Mouse (Mus musculus) midbrain, embryonic 10.5 days (tissue): ENCODE measurements at regions not wholly inside any gene's neighbourhood (a gene's known extent, or its start where the extent isn't known, plus 50 kb on each side); places are given as distances from the start of the nearest gene placed in this dataset.
A peak's percentile ranks its signal among the peaks of the same experiment; 100 is the strongest.

Source experiments
- DNase-seq: peaks from one replicate; pipeline ENCODE4 v3.0.0-alpha.2; 2017; ENCODE audit warnings: low spot score
- H3K27ac ChIP-seq: fragments of 300-500 bp; sonication (generic); replicated peaks from 2 replicates; pipeline ENCODE4 v1.5.1; 2016; ENCODE audit warnings: mild to moderate bottlenecking
- H3K27me3 ChIP-seq: fragments of 300-500 bp; sonication (generic); 2 replicates; pipeline ENCODE4 v1.6.1; 2016; ENCODE audit warnings: low read depth, mild to moderate bottlenecking; ENCODE audit not compliant: poor library complexity, severe bottlenecking
- H3K36me3 ChIP-seq: fragments of 300-500 bp; sonication (generic); 2 replicates; pipeline ENCODE4 v1.6.1; 2016; ENCODE audit warnings: mild to moderate bottlenecking, moderate library complexity
- H3K4me1 ChIP-seq: fragments of 300-500 bp; sonication (generic); 2 replicates; pipeline ENCODE4 v1.6.1; 2016
- H3K4me3 ChIP-seq: fragments of 300-500 bp; sonication (generic); 2 replicates; pipeline ENCODE4 v1.5.1; 2016; ENCODE audit warnings: mild to moderate bottlenecking, moderate library complexity
- H3K9me3 ChIP-seq: fragments of 300-500 bp; sonication (generic); replicated peaks from 2 replicates; pipeline ENCODE4 v1.6.1; 2016; ENCODE audit warnings: mild to moderate bottlenecking
- WGBS: fragments of 180-500 bp; shearing (Covaris S2); methylation state at CpG from one replicate; pipeline ENCODE4 v1.1.7; 2016; 5-methylcytosine and 5-hydroxymethylcytosine counted together

DNA sequence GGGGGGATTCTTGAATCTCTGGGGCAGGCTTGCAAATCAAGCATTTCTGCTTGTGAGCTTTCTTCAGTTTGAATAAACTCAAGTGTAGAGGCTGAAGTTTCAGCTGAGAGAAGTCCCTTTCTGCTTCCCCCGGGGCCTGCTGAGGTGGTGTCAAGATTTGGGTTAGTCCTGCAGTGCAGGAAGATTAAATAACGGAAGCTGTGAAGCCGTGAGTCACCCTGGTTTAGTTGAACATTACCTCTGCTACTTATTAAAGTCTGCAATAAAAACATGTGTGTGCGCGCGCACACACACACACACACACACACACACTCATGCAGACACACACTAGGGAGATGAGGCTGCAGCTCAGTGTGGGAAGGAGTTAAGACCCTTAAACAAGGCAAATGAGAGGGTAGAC, 556.7 kb downstream of the Rnf144a start:
- Histone ChIP-seq H3K4me3 (no peak overlapping the region), H3K36me3 (no peaks in the 10 kb centered on the region), H3K4me1 (no peaks in the 10 kb centered on the region), H3K9me3 (no peaks in the 10 kb centered on the region), H3K27ac (no peak overlapping the region), H3K27me3 (no peaks in the 10 kb centered on the region)
- no peak for DNase-seq
- WGBS = 87% methylated on average over 6 of the region's 6 CpGs

DNA sequence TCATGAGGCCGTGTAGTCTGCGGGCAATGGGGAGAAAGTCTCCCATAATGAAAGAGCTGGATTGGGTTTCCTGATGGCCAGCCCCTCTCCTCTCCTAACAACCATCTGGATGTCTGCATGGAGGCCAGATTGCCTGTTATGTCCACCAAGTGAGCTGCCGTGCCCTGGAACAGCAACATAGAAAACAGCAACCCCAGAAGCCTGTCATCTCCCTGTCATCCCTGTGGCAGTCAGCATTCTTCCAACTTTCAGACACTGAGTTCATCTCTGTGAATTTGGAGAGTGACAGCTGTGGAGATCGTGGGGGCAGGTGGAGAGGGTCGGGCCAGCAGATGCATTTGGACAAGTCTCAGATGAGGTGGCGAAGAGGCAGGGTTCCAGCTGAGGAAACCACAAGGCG, 585.0 kb downstream of the Rnf144a start:
- Histone ChIP-seq H3K36me3 (no peaks in the 10 kb centered on the region), H3K27me3 (no peaks in the 10 kb centered on the region), H3K4me1 (peaks cover 16% of the 10 kb centered on the region), H3K27ac (no peak overlapping the region), H3K4me3 (no peak overlapping the region), H3K9me3 (no peaks in the 10 kb centered on the region)
- WGBS = 77% methylated on average over 7 of the region's 7 CpGs
- no peak for DNase-seq

- peaks cover 16% of the 10 kb centered on the region for H3K4me1 ChIP-seq
- WGBS = 89% methylated on average over 2 of the region's 2 CpGs
- no peak overlapping the region for H3K27ac ChIP-seq
- DNase-seq = no peak
- no peaks in the 10 kb centered on the region for H3K36me3 ChIP-seq
- H3K9me3 ChIP-seq = no peaks in the 10 kb centered on the region
- H3K27me3 ChIP-seq = no peaks in the 10 kb centered on the region
- no peak overlapping the region for H3K4me3 ChIP-seq
Measured at GRCm38 (mm10) chr12:25827961-25828360, 587.1 kb downstream of the Rnf144a start.

GRCm38 (mm10) chr12:25826928-25827327, 588.1 kb downstream of the Rnf144a start:
- Histone ChIP-seq H3K9me3 (no peaks in the 10 kb centered on the region), H3K36me3 (no peaks in the 10 kb centered on the region), H3K27ac (peak overlapping the region; percentile 74), H3K27me3 (no peaks in the 10 kb centered on the region), H3K4me3 (no peak overlapping the region), H3K4me1 (peaks cover 16% of the 10 kb centered on the region)
- DNase-seq = no peak
- 23% methylated on average over 3 of the region's 3 CpGs for WGBS

DNA sequence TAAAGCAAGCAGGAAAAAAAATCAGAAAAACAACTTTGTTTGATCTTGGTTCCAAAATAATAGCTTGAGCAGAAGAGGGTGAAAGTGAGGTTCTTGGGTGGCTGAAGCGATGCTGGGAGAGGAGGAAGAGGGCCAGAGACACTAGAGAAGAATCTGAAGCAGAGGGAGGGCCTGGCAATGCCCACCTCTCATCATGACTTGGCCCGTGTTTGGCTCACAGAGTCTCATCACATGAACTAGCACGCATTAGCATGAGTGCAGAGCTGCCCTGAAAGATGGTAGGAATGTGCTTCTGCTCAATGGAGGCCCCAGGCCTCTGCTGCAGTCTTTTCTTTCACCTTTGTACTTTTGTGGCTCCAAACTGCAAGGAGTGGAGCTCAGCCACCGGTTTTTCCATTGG, 588.6 kb downstream of the Rnf144a start:
- no peaks in the 10 kb centered on the region for H3K27me3 ChIP-seq
- H3K27ac ChIP-seq = peak overlapping the region; percentile 74
- H3K4me1 ChIP-seq = peaks cover 16% of the 10 kb centered on the region
- no peaks in the 10 kb centered on the region for H3K36me3 ChIP-seq
- H3K4me3 ChIP-seq = no peak overlapping the region
- DNase-seq = peak; percentile 13
- WGBS = 49% methylated on average over 4 of the region's 4 CpGs
- no peaks in the 10 kb centered on the region for H3K9me3 ChIP-seq

GRCm38 (mm10) chr12:25816248-25816647, 598.8 kb downstream of the Rnf144a start:
- DNase-seq = no peak
- Histone ChIP-seq H3K9me3 (no peaks in the 10 kb centered on the region), H3K4me3 (no peak overlapping the region), H3K27me3 (no peaks in the 10 kb centered on the region), H3K36me3 (no peaks in the 10 kb centered on the region), H3K4me1 (no peaks in the 10 kb centered on the region), H3K27ac (no peak overlapping the region)
- 68% methylated on average over 2 of the region's 2 CpGs for WGBS

DNA sequence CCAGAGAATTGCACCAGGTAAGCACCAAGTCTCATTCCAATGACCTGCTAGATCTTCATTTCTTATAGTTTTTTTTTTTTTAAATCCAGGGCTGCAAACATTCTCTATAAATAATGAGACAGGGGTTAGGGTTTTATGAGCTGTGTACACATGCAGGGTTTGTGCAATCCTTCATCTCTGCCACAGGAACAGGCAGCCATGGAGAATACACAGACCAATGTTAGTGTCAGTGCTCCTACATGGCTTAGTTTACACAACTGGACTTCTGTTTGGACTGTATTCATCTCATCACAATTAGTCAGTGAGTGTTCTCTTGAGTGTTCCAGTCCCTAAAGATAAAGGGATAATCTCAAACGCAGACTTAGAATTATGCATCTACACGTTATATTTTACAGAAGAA, 620.0 kb downstream of the Rnf144a start:
- Histone ChIP-seq H3K4me1 (no peaks in the 10 kb centered on the region), H3K27me3 (no peaks in the 10 kb centered on the region), H3K9me3 (no peaks in the 10 kb centered on the region), H3K36me3 (no peaks in the 10 kb centered on the region), H3K4me3 (no peak overlapping the region), H3K27ac (no peak overlapping the region)
- WGBS = 92% methylated on average over 2 of the region's 2 CpGs
- no peak for DNase-seq

- no peaks in the 10 kb centered on the region for H3K4me1 ChIP-seq
- no peak overlapping the region for H3K27ac ChIP-seq
- H3K36me3 ChIP-seq = no peaks in the 10 kb centered on the region
- no peak for DNase-seq
- H3K9me3 ChIP-seq = no peaks in the 10 kb centered on the region
- H3K27me3 ChIP-seq = no peaks in the 10 kb centered on the region
- H3K4me3 ChIP-seq = no peak overlapping the region
- 71% methylated on average over 2 of the region's 2 CpGs for WGBS
Measured at GRCm38 (mm10) chr12:25794571-25794970, 620.5 kb downstream of the Rnf144a start.

GRCm38 (mm10) chr12:25792571-25793075, 622.4 kb downstream of the Rnf144a start:
- 95% methylated on average over 2 of the region's 2 CpGs for WGBS
- no peak for DNase-seq
- Histone ChIP-seq H3K27ac (no peak overlapping the region), H3K36me3 (no peaks in the 10 kb centered on the region), H3K27me3 (no peaks in the 10 kb centered on the region), H3K9me3 (no peaks in the 10 kb centered on the region), H3K4me1 (no peaks in the 10 kb centered on the region), H3K4me3 (no peak overlapping the region)

DNA sequence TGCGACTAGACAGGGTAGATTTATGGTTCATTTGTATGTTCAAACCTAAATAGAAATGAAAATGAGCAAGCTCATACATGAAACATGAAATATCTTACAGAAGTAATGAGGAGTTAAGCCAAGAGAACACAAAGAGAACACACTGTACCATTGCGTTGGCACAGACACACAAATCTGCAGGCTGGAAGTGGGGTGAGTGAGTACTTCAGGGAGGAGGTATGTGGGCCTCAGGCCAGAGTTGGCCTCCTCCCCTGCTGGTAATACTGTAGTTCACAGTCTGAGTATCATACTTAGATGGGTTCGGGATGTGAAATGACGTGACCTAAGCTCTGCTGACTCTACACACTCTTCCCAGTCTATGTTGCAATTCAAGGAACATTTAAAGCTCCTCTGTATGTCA, 624.1 kb downstream of the Rnf144a start:
- Histone ChIP-seq H3K9me3 (no peaks in the 10 kb centered on the region), H3K4me1 (no peaks in the 10 kb centered on the region), H3K4me3 (no peak overlapping the region), H3K27ac (no peak overlapping the region), H3K27me3 (no peaks in the 10 kb centered on the region), H3K36me3 (no peaks in the 10 kb centered on the region)
- DNase-seq = no peak
- WGBS = 85% methylated on average over 4 of the region's 4 CpGs

DNA sequence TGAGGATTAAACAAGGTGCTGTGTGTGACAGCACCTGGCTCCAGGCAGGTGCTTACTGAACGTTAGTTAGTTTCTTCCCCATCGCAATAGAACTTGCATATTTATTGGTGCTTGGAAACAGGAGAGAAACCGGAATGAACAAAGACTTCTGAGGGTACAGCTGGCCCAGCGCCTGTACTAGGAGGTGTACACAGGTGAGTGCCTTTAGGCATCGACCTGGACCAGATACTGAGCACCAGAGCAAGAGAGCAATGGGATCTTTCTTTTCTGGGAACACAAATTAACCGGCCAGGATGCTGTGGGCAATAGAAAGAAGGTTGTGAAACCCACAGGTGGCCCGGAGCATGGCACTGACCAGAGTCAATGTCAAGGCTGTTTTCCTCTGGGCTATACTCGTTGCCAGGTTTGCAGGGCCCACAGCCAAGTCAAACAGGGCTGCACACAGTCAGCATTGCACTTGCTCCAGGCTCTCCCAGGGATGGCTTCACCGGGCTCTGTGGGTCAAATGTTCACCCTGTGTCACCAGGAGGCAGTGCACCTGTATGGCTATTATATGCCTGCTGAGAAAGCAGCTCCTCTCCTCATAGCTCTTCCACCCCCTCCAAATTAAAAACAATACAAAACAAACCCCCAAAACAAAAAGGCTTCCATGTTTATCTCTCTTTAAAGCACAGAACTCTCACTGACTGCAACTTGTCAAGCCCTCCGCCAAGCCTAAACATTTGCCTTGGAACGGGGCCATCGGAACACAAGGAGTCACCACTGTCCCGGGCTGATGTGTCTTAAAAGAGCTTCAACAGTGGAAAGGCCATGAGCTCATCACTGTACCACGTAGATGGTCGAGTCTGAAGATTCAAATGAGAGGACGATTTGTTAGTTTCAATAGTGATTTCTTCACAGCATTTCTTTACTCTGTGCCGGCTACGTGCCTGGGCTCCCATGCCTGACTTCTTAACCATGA, 629.1 kb downstream of the Rnf144a start:
- no peak for DNase-seq
- no peaks in the 10 kb centered on the region for H3K36me3 ChIP-seq
- WGBS = 90% methylated on average over 18 of the region's 18 CpGs
- H3K4me3 ChIP-seq = no peak overlapping the region
- H3K4me1 ChIP-seq = 0 out of 2 replicates have a peak, but pooled peaks cover 6% of the 10 kb centered on the region
- no peaks in the 10 kb centered on the region for H3K27me3 ChIP-seq
- no peaks in the 10 kb centered on the region for H3K9me3 ChIP-seq
- no peak overlapping the region for H3K27ac ChIP-seq

DNA sequence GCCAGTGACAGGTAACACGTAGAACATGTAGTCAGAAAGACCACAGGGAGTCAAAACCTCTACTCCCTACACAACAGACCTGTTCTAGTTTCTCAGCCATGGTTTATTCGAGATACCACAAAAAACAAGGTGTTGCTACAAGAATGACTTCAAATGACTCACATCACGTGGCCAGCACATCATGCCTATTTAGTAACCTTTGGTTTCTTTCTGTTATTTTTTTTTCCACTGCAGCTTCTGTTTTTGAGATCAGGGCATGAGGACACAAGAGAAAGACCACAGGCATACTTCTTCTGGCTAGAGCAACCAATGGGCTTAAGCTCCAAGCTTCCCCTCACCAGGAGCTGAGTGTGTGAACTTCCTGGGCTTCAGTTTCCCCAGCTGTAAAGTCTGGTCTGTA, 630.7 kb downstream of the Rnf144a start:
- H3K27me3 ChIP-seq = no peaks in the 10 kb centered on the region
- 86% methylated on average over 3 of the region's 3 CpGs for WGBS
- H3K9me3 ChIP-seq = no peaks in the 10 kb centered on the region
- H3K4me3 ChIP-seq = no peak overlapping the region
- H3K36me3 ChIP-seq = no peaks in the 10 kb centered on the region
- H3K27ac ChIP-seq = no peak overlapping the region
- 0 out of 2 replicates have a peak, but pooled peaks cover 6% of the 10 kb centered on the region for H3K4me1 ChIP-seq
- DNase-seq = no peak

- no peak overlapping the region for H3K4me3 ChIP-seq
- H3K9me3 ChIP-seq = no peaks in the 10 kb centered on the region
- no peak overlapping the region for H3K27ac ChIP-seq
- no peak for DNase-seq
- H3K27me3 ChIP-seq = no peaks in the 10 kb centered on the region
- 51% methylated on average over 10 of the region's 10 CpGs for WGBS
- 0 out of 2 replicates have a peak, but pooled peaks cover 6% of the 10 kb centered on the region for H3K4me1 ChIP-seq
- H3K36me3 ChIP-seq = no peaks in the 10 kb centered on the region
Measured at GRCm38 (mm10) chr12:25782972-25783717, 631.9 kb downstream of the Rnf144a start.
